Mouse (Mus musculus) forebrain, embryonic 13.5 days (tissue): ENCODE data around the gene Fam124b. TPM values are rescaled to one million over a fixed set of nuclear protein-coding genes. Genes with fewer than 3 reads are reported as not detected.
A peak's percentile ranks its signal among the peaks of the same experiment; 100 is the strongest.

Experiments used
- ATAC-seq: fragments of 200-750 bp; cut with Nextera tagmentation; 2 replicates; pipeline ENCODE4 v1.8.0; 2017
- H3K27ac ChIP-seq: fragments of 300-500 bp; sonication (generic); 2 replicates; pipeline ENCODE4 v1.5.1; 2015; ENCODE audit warnings: inconsistent platforms, mild to moderate bottlenecking, moderate library complexity
- H3K27me3 ChIP-seq: fragments of 300-500 bp; sonication (generic); 2 replicates; pipeline ENCODE4 v1.6.1; 2015; ENCODE audit warnings: mild to moderate bottlenecking, inconsistent platforms
- H3K36me3 ChIP-seq: fragments of 300-500 bp; sonication (generic); 2 replicates; pipeline ENCODE4 v1.6.1; 2015; ENCODE audit warnings: mild to moderate bottlenecking, inconsistent platforms; ENCODE audit not compliant: poor library complexity, severe bottlenecking
- H3K4me1 ChIP-seq: fragments of 300-500 bp; sonication (generic); 2 replicates; pipeline ENCODE4 v1.6.1; 2015; ENCODE audit warnings: inconsistent platforms
- H3K4me2 ChIP-seq: fragments of 300-500 bp; sonication (generic); 2 replicates; pipeline ENCODE4 v1.6.1; 2015; ENCODE audit warnings: inconsistent platforms, mild to moderate bottlenecking, moderate library complexity
- H3K4me3 ChIP-seq: fragments of 300-500 bp; sonication (generic); 2 replicates; pipeline ENCODE4 v1.5.1; 2015; ENCODE audit warnings: mild to moderate bottlenecking, inconsistent platforms
- H3K9ac ChIP-seq: fragments of 300-500 bp; sonication (generic); 2 replicates; pipeline ENCODE4 v1.6.1; 2015; ENCODE audit warnings: mild to moderate bottlenecking, inconsistent platforms
- H3K9me3 ChIP-seq: fragments of 300-500 bp; sonication (generic); replicated peaks from 2 replicates; pipeline ENCODE4 v1.6.1; 2016; ENCODE audit warnings: inconsistent platforms
- WGBS: fragments of 180-500 bp; shearing (Covaris S2); methylation state at CpG from one replicate; pipeline ENCODE4 v1.1.7; 2015; 5-methylcytosine and 5-hydroxymethylcytosine counted together
- polyA plus RNA-seq: library from polyadenylated mRNA; unstranded; fragments of >200 nt; fragmentation: Nextera tagmentation; extraction: Ambion mirVana; gene quantifications from 2 replicates; pipeline ENCODE4 v1.2.1, GENCODE M21; 2015

Gene Fam124b
- polyA plus RNA-seq, 1 experiment from 2014 or later: 0.08 TPM

GRCm38 (mm10) chr1:80230612-80231011 lies 12.3 kb upstream of the Fam124b start:
- H3K4me1 ChIP-seq: peaks cover 3% of the 10 kb centered on the region; the same call in 1 of the 2 replicates
- H3K9me3 ChIP-seq: no peaks in the 10 kb centered on the region
- no peaks in the 10 kb centered on the region for H3K36me3 ChIP-seq
- 83% methylated on average over 1 of the region's 1 CpGs for WGBS
- no peak overlapping the region for H3K4me3 ChIP-seq
- no peak overlapping the region for H3K9ac ChIP-seq
- H3K27me3 ChIP-seq: no peaks in the 10 kb centered on the region
- no peak for ATAC-seq
- no peak overlapping the region for H3K4me2 ChIP-seq
- no peak overlapping the region for H3K27ac ChIP-seq

DNA sequence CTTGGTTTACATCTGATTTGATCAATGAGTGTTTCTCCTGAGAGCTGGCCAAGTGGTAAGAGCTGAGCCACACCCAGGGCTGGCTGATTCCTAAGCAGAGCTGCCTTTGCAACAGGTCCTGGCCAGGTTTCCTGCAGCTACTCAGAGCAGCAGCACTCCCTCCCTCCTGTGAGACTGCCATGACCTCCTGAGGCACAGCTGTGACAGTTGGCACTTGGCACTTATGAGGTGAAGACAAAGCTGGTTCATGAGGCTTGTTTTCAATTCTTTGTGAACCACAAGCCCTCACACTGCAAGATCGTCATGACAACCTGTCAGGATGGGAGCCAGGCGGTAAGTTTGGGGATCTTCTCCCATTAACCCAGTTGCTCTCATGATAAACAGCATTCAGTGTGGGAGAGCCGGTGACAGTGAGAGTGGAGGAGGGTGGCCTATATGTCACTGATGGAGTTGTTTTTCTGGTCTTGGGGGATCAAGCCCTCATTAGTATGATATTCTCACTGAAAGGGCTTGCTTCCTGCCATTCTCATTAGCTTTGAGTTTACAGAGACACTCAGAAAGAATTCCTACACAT lies 6.7 kb upstream of the Fam124b start:
- Histone ChIP-seq H3K9me3 (no peaks in the 10 kb centered on the region), H3K4me1 (peaks cover 9% of the 10 kb centered on the region), H3K4me2 (no peak overlapping the region), H3K4me3 (no peak overlapping the region), H3K36me3 (no peaks in the 10 kb centered on the region), H3K27ac (no peak overlapping the region), H3K9ac (no peak overlapping the region), H3K27me3 (no peaks in the 10 kb centered on the region)
- 33% methylated on average over 3 of the region's 3 CpGs for WGBS
- no peak for ATAC-seq

GRCm38 (mm10) chr1:80221151-80221550 lies 2.9 kb upstream of the Fam124b start:
- 71% methylated on average over 4 of the region's 4 CpGs for WGBS
- no peaks in the 10 kb centered on the region for H3K27me3 ChIP-seq
- no peak overlapping the region for H3K9ac ChIP-seq
- peak; percentile 48; the same call in 1 of the 2 replicates for ATAC-seq
- H3K27ac ChIP-seq: no peak overlapping the region
- no peaks in the 10 kb centered on the region for H3K9me3 ChIP-seq
- no peak overlapping the region for H3K4me3 ChIP-seq
- H3K36me3 ChIP-seq: no peaks in the 10 kb centered on the region
- H3K4me2 ChIP-seq: no peak overlapping the region
- H3K4me1 ChIP-seq: peaks cover 9% of the 10 kb centered on the region

DNA sequence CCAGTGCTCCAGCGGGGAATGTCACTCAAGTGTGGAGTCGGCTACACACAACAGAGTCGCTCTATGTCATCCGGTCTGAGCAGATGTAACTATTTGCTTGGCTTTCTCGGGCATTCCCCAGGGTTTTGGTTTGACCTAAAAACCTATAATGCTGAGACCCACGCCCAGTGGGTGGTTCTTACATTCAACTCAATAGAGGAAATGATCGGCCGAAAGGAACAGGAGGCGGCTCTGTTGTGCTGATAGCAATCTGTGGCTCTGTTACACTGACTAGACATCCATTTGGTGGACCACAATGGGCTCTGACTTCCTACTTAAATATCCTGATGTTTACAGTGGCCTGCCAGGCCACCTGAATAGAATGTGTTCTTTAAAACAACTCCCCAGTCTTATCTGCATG lies 4.4 kb downstream of the Fam124b start:
- Histone ChIP-seq H3K36me3 (no peaks in the 10 kb centered on the region), H3K9me3 (no peaks in the 10 kb centered on the region), H3K27ac (no peak overlapping the region), H3K9ac (no peak overlapping the region), H3K4me3 (no peak overlapping the region), H3K4me2 (no peak overlapping the region), H3K4me1 (no peaks in the 10 kb centered on the region), H3K27me3 (no peaks in the 10 kb centered on the region)
- WGBS: 81% methylated on average over 9 of the region's 9 CpGs
- ATAC-seq: no peak

DNA sequence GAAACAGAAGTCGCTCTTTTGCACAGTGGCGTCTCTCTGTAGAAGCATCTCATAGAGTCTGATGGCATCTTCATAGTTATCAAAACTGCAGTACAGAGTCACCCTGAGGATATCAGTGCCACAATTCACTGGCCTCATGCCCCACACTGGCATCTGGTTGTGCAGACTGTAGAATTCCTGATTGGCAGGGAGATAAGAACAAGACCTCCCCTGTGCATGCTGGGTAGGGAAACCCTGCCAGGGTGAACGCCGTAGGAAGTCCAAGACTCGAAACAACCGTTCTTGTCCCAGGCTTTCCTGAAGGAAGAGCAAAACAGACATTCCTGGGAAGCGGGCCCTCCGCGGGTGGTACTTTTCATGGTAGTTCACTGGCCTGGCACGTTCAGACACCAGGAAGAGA lies 5.1 kb downstream of the Fam124b start:
- Histone ChIP-seq H3K9ac (no peak overlapping the region), H3K27ac (no peak overlapping the region), H3K27me3 (no peaks in the 10 kb centered on the region), H3K4me2 (no peak overlapping the region), H3K36me3 (no peaks in the 10 kb centered on the region), H3K9me3 (no peaks in the 10 kb centered on the region), H3K4me1 (no peaks in the 10 kb centered on the region), H3K4me3 (no peak overlapping the region)
- WGBS: 93% methylated on average over 10 of the region's 10 CpGs
- no peak for ATAC-seq

- Histone ChIP-seq H3K4me1 (no peaks in the 10 kb centered on the region), H3K9ac (no peak overlapping the region), H3K9me3 (no peaks in the 10 kb centered on the region), H3K4me3 (no peak overlapping the region), H3K27me3 (no peaks in the 10 kb centered on the region), H3K36me3 (no peaks in the 10 kb centered on the region), H3K27ac (no peak overlapping the region), H3K4me2 (no peak overlapping the region)
- no peak for ATAC-seq
- WGBS: 92% methylated on average over 3 of the region's 3 CpGs
Measured at GRCm38 (mm10) chr1:80202314-80202713, 16.0 kb downstream of the Fam124b start.

DNA sequence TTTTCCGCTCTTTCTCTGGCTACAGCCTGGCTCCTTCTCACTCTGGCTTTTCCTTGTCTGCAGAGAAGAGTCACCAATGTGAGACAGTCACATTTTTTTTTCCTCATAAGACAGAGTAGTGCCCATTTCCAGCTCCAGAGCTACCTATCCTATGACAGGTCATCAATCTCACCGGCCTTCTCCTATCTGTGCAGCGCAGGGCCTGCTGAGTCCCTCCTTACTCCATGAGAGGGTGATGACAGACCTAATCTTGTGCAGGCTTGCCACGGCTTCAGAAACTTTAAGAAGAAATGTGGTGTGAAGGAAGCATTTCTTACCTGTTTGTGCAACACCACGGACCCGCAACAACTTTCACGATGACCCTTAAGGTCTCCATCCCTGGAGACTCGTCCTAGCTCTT lies 25.4 kb downstream of the Fam124b start:
- Histone ChIP-seq H3K4me3 (no peak overlapping the region), H3K27ac (no peak overlapping the region), H3K27me3 (no peaks in the 10 kb centered on the region), H3K9ac (no peak overlapping the region), H3K4me1 (no peaks in the 10 kb centered on the region), H3K36me3 (no peaks in the 10 kb centered on the region), H3K4me2 (no peak overlapping the region), H3K9me3 (no peaks in the 10 kb centered on the region)
- ATAC-seq: no peak
- 94% methylated on average over 8 of the region's 8 CpGs for WGBS

DNA sequence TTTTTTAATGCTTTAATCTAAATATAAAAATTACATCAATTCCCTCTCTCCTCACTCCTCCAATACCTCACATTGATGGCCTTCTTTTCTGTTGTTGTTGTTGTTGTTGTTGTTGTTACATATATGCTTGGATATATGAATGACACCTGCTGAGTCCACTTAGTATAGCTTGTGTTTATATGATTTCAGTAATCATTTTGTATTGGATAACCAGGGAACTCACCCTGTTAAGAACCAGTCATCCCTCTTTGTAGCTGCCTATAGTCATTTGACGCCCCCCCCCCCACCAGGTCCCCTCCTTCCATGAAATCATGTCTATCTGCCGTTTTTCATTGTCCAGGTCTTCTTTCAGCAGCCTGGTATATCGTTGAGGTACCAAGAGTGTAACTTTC lies 36.9 kb downstream of the Fam124b start:
- Histone ChIP-seq H3K4me2 (no peak overlapping the region), H3K27me3 (peaks cover 7% of the 10 kb centered on the region), H3K4me1 (no peaks in the 10 kb centered on the region), H3K27ac (no peak overlapping the region), H3K9me3 (no peaks in the 10 kb centered on the region), H3K9ac (no peak overlapping the region), H3K4me3 (no peak overlapping the region), H3K36me3 (no peaks in the 10 kb centered on the region)
- ATAC-seq: peak; percentile 16; the same call in 1 of the 2 replicates
- WGBS: 46% methylated on average over 3 of the region's 3 CpGs

- peak; percentile 73 for ATAC-seq
- no peak overlapping the region for H3K9ac ChIP-seq
- H3K4me3 ChIP-seq: no peak overlapping the region
- H3K4me1 ChIP-seq: no peaks in the 10 kb centered on the region
- no peaks in the 10 kb centered on the region for H3K9me3 ChIP-seq
- no peak overlapping the region for H3K4me2 ChIP-seq
- WGBS: 38% methylated on average over 13 of the region's 13 CpGs
- no peak overlapping the region for H3K27ac ChIP-seq
- peaks cover 7% of the 10 kb centered on the region for H3K27me3 ChIP-seq
- no peaks in the 10 kb centered on the region for H3K36me3 ChIP-seq
Measured at GRCm38 (mm10) chr1:80180767-80181413, 37.4 kb downstream of the Fam124b start.

- Histone ChIP-seq H3K27ac (no peak overlapping the region), H3K4me3 (no peak overlapping the region), H3K9me3 (no peaks in the 10 kb centered on the region), H3K27me3 (peaks cover 7% of the 10 kb centered on the region), H3K9ac (no peak overlapping the region), H3K4me1 (no peaks in the 10 kb centered on the region), H3K4me2 (no peak overlapping the region), H3K36me3 (no peaks in the 10 kb centered on the region)
- 64% methylated on average over 7 of the region's 7 CpGs for whole genome bisulfite sequencing
- ATAC-seq: no peak
Measured at GRCm38 (mm10) chr1:80180128-80180527, 38.1 kb downstream of the Fam124b start.

DNA sequence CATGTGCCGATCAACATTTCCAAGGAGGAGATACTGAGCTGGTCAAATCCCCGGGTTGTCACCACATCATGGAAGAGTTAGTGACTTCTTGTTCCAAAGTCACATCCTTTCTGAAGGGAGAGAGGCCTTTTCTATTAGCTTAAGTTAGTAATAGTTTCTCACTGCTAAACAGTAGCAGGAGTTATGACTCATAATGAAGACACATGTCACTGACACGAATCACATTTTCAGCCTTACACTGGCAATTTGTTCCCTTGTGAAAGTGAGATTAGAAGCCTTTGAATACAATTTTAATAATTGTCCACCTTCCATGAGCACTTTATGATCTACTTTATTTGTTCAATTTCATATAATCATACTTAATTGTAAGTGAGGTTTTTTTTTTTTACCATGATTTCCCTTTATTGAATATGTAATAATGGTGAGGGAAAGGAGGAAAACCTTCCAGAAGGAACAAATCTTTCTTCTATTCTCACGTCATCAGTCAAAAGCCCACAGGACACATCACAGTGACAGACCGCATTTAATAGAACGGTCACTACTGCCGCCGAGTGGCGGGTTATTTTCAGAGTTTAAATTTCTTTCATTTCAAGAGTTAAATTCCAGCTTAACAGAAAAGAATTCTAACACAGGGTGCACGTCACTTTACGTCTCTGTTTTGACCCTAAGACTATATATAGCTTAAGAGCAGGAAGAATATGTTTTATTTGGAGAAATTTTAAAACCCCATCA lies 40.5 kb downstream of the Fam124b start:
- no peak overlapping the region for H3K27ac ChIP-seq
- H3K9me3 ChIP-seq: no peaks in the 10 kb centered on the region
- no peaks in the 10 kb centered on the region for H3K36me3 ChIP-seq
- no peaks in the 10 kb centered on the region for H3K4me1 ChIP-seq
- ATAC-seq: no peak
- 67% methylated on average over 11 of the region's 11 CpGs for WGBS
- no peak overlapping the region for H3K9ac ChIP-seq
- no peak overlapping the region for H3K4me3 ChIP-seq
- H3K4me2 ChIP-seq: no peak overlapping the region
- H3K27me3 ChIP-seq: peaks cover 7% of the 10 kb centered on the region

DNA sequence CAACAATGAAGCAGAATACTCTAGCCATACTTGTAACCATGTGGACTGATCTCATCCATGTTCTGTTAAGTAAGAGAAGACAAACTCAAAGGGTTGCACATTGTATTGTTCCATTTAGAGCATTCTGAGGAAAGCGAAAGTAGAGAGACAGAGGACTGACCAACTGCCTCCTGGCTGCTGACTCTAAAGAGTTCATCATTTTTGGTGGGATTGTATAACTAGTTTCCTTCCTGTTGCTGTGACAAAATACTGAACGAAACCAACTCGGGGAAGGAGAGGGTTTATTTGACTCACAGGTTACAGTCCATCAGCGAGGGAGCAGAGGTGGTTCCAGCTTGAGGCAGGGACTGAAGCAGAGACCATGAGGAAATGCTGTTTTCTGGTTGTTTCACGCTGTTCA lies 50.6 kb downstream of the Fam124b start:
- WGBS: 83% methylated on average over 5 of the region's 5 CpGs
- ATAC-seq: no peak
- Histone ChIP-seq H3K9me3 (no peaks in the 10 kb centered on the region), H3K9ac (no peak overlapping the region), H3K4me2 (no peak overlapping the region), H3K4me1 (no peaks in the 10 kb centered on the region), H3K27ac (no peak overlapping the region), H3K4me3 (no peak overlapping the region), H3K36me3 (no peaks in the 10 kb centered on the region), H3K27me3 (no peaks in the 10 kb centered on the region)
